Mouse (Mus musculus): Measurements from ENCODE around the gene Prrg1.

DNA sequence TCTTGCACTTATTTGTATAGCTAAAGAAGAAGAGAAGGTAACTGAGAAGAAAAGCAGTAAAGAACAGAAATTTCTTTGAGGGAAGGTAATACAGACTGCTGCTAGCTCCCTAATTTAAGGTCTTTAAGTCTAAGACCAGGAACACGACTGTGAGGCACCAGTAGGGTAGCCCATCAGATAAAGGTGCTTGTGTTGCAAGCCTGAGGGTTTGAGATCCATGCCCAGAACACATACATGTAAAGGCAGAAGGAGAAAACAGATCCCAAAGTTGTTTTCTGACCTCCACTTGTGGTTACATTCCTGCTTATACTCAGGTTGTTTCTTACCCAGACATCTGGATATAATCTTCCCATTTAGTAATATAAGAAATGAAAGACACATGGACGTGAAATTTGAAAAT is 20.2 kb downstream of the Prrg1 start:
- TF ChIP-seq POLR2A (IDR thresholded peaks at IDR 0.05; ENCODE audit: borderline replicate concordance, insufficient read depth, low read length), result no peak
- no peak for TF ChIP-seq CTCF (IDR thresholded peaks at IDR 0.05; ENCODE audit: borderline replicate concordance, insufficient read depth, low read depth, low read length)

All from cerebellum, adult 2 months (tissue).